Comparison of ENCODE assay signal across 33 mouse cellular contexts in the genomic region with DNA sequence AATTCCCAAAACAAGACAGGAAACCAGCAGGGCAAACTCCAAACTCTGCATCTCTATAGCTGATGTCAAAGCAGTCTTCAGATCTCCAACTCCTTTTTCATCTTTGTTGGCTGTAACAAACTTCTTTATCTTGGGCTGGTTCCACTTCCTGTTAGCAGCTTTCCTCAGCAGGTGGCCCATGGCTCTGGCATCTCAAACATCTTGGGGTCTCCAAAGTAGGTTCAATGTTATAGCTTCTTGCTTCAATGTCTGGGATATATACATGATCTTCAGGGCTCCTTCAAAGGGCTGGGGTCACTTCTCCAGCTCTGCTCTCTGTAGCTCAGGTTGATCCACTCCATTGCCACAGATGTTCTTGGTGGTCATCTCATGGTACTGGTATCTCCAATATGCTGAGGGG. TPM values are rescaled to one million over a fixed set of nuclear protein-coding genes. Genes with fewer than 3 reads are reported as not detected.
"Had no signal": no experiment of that assay in that cellular context is flagged by ENCODE, and none has a peak within 500 bp of the region (broad histone marks: within the 10 kb centered on the region; RNA-seq: fewer than 3 reads in every experiment).

No protein-coding gene starts in this region.

- H3K9ac ChIP-seq: limb, embryonic 12.5 days; limb, embryonic 13.5 days; limb, embryonic 15.5 days; liver, embryonic 12.5 days; liver, embryonic 13.5 days; liver, embryonic 14.5 days; liver, embryonic 15.5 days; liver, postnatal 0 days; lung, embryonic 14.5 days; lung, embryonic 15.5 days; midbrain, embryonic 12.5 days; midbrain, embryonic 13.5 days; midbrain, embryonic 15.5 days; neural tube, embryonic 12.5 days had no signal

- H3K27ac ChIP-seq: left cerebral cortex, adult 2 months; limb, embryonic 10.5 days; limb, embryonic 12.5 days; limb, embryonic 13.5 days; limb, embryonic 15.5 days; liver, embryonic 12.5 days; liver, embryonic 13.5 days; liver, embryonic 14.5 days; liver, embryonic 15.5 days; lung, embryonic 15.5 days; macrophage; midbrain, embryonic 10.5 days; midbrain, embryonic 12.5 days; midbrain, embryonic 13.5 days; midbrain, embryonic 15.5 days; neural tube, embryonic 12.5 days had no signal

- H3K4me2 ChIP-seq: limb, embryonic 12.5 days; limb, embryonic 13.5 days; limb, embryonic 15.5 days; liver, embryonic 11.5 days; liver, embryonic 12.5 days; liver, embryonic 13.5 days; liver, embryonic 15.5 days; lung, embryonic 14.5 days; lung, embryonic 15.5 days; midbrain, embryonic 12.5 days; midbrain, embryonic 13.5 days; midbrain, embryonic 15.5 days; neural tube, embryonic 12.5 days had no signal

- DNase-seq: left cerebral cortex, postnatal 4 days; liver; liver, embryonic 13.5 days; liver, postnatal 0 days; lung, adult 18-20 months; lung, adult 2 months; lung, embryonic 14.5 days; lung, postnatal 10 days; lung, postnatal 14 days; lung, postnatal 36 days; lung, postnatal 4 days had no signal

- H3K4me3 ChIP-seq: left cerebral cortex, adult 2 months; limb, embryonic 10.5 days; limb, embryonic 12.5 days; limb, embryonic 13.5 days; limb, embryonic 15.5 days; liver, embryonic 12.5 days; liver, embryonic 13.5 days; liver, embryonic 15.5 days; lung, embryonic 15.5 days; megakaryocyte, embryonic 14.5 days; midbrain, embryonic 10.5 days; midbrain, embryonic 12.5 days; midbrain, embryonic 13.5 days; midbrain, embryonic 15.5 days; myocyte; neural tube, embryonic 12.5 days had no signal

- ATAC-seq: liver, embryonic 12.5 days; liver, postnatal 0 days; lung, postnatal 0 days; midbrain, embryonic 13.5 days; midbrain, embryonic 15.5 days; midbrain, embryonic 16.5 days had no signal

- H3K36me3 ChIP-seq: limb, embryonic 10.5 days; limb, embryonic 12.5 days; limb, embryonic 13.5 days; limb, embryonic 15.5 days; liver, embryonic 12.5 days; liver, embryonic 13.5 days; liver, embryonic 15.5 days; lung, embryonic 15.5 days; midbrain, embryonic 10.5 days; midbrain, embryonic 12.5 days; midbrain, embryonic 13.5 days; midbrain, embryonic 15.5 days; neural tube, embryonic 12.5 days had no signal

- H3K4me1 ChIP-seq: limb, embryonic 10.5 days; limb, embryonic 12.5 days; limb, embryonic 13.5 days; limb, embryonic 15.5 days; liver, embryonic 12.5 days; liver, embryonic 13.5 days; liver, embryonic 15.5 days; lung, embryonic 15.5 days; midbrain, embryonic 10.5 days; midbrain, embryonic 12.5 days; midbrain, embryonic 13.5 days; midbrain, embryonic 15.5 days; neural tube, embryonic 12.5 days had no signal

- H3K9me3 ChIP-seq: limb, embryonic 10.5 days; limb, embryonic 13.5 days; limb, embryonic 15.5 days; liver, embryonic 12.5 days; liver, embryonic 13.5 days; liver, embryonic 15.5 days; lung, embryonic 15.5 days; midbrain, embryonic 10.5 days; midbrain, embryonic 12.5 days; midbrain, embryonic 13.5 days; midbrain, embryonic 15.5 days; neural tube, embryonic 12.5 days had no signal

- H3K27me3 ChIP-seq: limb, embryonic 12.5 days; limb, embryonic 13.5 days; limb, embryonic 15.5 days; liver, embryonic 12.5 days; liver, embryonic 13.5 days; liver, embryonic 15.5 days; lung, embryonic 15.5 days; megakaryocyte, embryonic 14.5 days; midbrain, embryonic 12.5 days; midbrain, embryonic 13.5 days; midbrain, embryonic 15.5 days; neural tube, embryonic 12.5 days had no signal

RNA-seq across cellular contexts. Expression of gene Trpc6, which starts 23.0 kb away (rescaled TPM):
- total RNA-seq: liver, adult 2 months; megakaryocyte, adult 5-6 weeks had no signal
- polyA plus RNA-seq: liver, adult 2 months; myocyte had no signal
